Comparison of ENCODE assay signal across 22 mouse cellular contexts in the genomic region with DNA sequence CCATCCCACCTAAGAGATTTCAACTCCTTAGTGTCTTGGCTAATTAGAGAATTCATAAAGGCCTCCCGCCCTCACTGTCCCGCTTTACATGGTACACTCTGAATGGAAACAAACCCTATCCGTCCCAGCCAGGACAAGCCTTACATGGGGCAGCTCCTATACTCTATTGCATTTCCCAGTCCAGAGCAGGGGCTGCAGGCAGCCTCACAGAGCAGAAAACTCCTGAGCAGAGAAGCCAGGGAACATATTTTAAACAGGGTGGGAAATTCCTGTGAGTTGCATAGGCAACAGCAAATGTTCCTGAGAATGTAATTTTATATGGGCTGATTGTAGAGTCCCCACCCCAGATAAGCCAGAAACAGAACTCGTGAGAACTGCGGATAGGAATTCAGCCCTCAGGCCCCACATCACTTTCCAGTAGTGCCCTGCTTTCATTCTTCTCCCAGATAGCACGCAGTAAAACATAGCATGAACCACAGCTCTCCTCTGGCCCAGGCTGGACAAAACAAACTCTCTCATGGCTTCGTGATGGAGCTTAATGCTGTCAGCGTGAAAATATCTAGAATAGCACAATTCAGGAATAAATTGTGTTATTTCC.
A peak's percentile ranks its signal among the peaks of the same experiment; 100 is the strongest.
DNase-seq lines count a peak whose midpoint lies in the region; ATAC-seq and TF ChIP-seq lines count a peak whose summit lies in the region.
"Had no signal": no experiment of that assay in that cellular context is flagged by ENCODE, and none has a peak within 500 bp of the region (broad histone marks: within the 10 kb centered on the region; RNA-seq: fewer than 3 reads in every experiment).

No protein-coding gene starts in this region.

- ATAC-seq in heart, postnatal 0 days (ENCODE audit: insufficient read depth, low read depth), result no peak
- ATAC-seq in embryonic facial prominence, embryonic 11.5 days (replicated peaks; ENCODE audit: insufficient number of reproducible peaks, low FRiP score, low TSS enrichment, low read depth), result no peak
- ATAC-seq in limb, embryonic 12.5 days (ENCODE audit: insufficient number of reproducible peaks, insufficient read depth, low FRiP score, low TSS enrichment, low read depth), result no peak
- ATAC-seq in erythroblast, adult 5-6 weeks (replicated peaks; ENCODE audit: low FRiP score, poor library complexity, severe bottlenecking), result no peak
- ATAC-seq: hindbrain, embryonic 16.5 days; midbrain, embryonic 16.5 days had no signal

- H3K4me3 ChIP-seq in heart, embryonic 10.5 days, result no peak overlapping the region
- no peak overlapping the region for H3K4me3 ChIP-seq in heart, postnatal 0 days (ENCODE audit: low read depth, low read length)
- H3K4me3 ChIP-seq in embryonic facial prominence, embryonic 11.5 days (ENCODE audit: low read depth, low read length), result no peak overlapping the region
- no peak overlapping the region for H3K4me3 ChIP-seq in limb, embryonic 12.5 days (replicated peaks)
- H3K4me3 ChIP-seq: megakaryocyte, embryonic 14.5 days had no signal

- 52% methylated on average over 8 of the region's 8 CpGs for WGBS in heart, embryonic 10.5 days
- 42% methylated on average over 8 of the region's 8 CpGs for WGBS in heart, postnatal 0 days
- 72% methylated on average over 8 of the region's 8 CpGs for WGBS in embryonic facial prominence, embryonic 11.5 days
- 63% methylated on average over 8 of the region's 8 CpGs for WGBS in limb, embryonic 12.5 days

- no peak for TF ChIP-seq CTCF in heart, postnatal 0 days (IDR thresholded peaks at IDR 0.05; ENCODE audit: low read depth)

- H3K4me1 ChIP-seq in heart, embryonic 10.5 days, result peaks cover 15% of the 10 kb centered on the region
- H3K4me1 ChIP-seq in heart, postnatal 0 days (ENCODE audit: control insufficient read depth, insufficient read depth), result no peaks in the 10 kb centered on the region
- H3K4me1 ChIP-seq in embryonic facial prominence, embryonic 11.5 days (ENCODE audit: control insufficient read depth, insufficient read depth, low read length), result no peaks in the 10 kb centered on the region; the same call in 1 of the 2 replicates
- H3K4me1 ChIP-seq in limb, embryonic 12.5 days (replicated peaks), result peaks cover 38% of the 10 kb centered on the region
- H3K4me1 ChIP-seq: megakaryocyte, embryonic 14.5 days had no signal

- intact Hi-C loops in heart, postnatal 36 days (cut with DNase I), result no loop called here

- no peak for DNase-seq in heart, embryonic 10.5 days (ENCODE audit: low spot score)
- no peak for DNase-seq in heart, postnatal 36 days
- no peak for DNase-seq in heart, postnatal 0 days (ENCODE audit: low spot score)
- DNase-seq in heart, adult 8-10 months (ENCODE audit: low spot score), result no peak
- DNase-seq in embryonic facial prominence, embryonic 11.5 days (ENCODE audit: low spot score), result no peak
- DNase-seq in ovary, postnatal 10 days (ENCODE audit: low spot score), result no peak
- DNase-seq: adrenal gland, postnatal 36 days; cerebellum, adult 11-12 months; cerebellum, postnatal 14 days; embryo, embryonic 11 days; kidney, adult 11 months; lung, adult 18-20 months; retina, postnatal 1 day; thymus, adult 2 months had no signal

- H3K4me2 ChIP-seq in heart, postnatal 0 days (ENCODE audit: low read depth, low read length), result no peak overlapping the region
- no peak overlapping the region for H3K4me2 ChIP-seq in embryonic facial prominence, embryonic 11.5 days (ENCODE audit: low read depth, low read length)
- H3K4me2 ChIP-seq in limb, embryonic 12.5 days, result no peak overlapping the region
- H3K4me2 ChIP-seq: liver, embryonic 11.5 days had no signal

- no peaks in the 10 kb centered on the region for H3K36me3 ChIP-seq in heart, embryonic 10.5 days
- no peaks in the 10 kb centered on the region for H3K36me3 ChIP-seq in heart, postnatal 0 days (replicated peaks; ENCODE audit: control insufficient read depth, insufficient read depth, low read length)
- H3K36me3 ChIP-seq in embryonic facial prominence, embryonic 11.5 days (replicated peaks; ENCODE audit: control insufficient read depth, insufficient read depth, low read depth, low read length), result no peaks in the 10 kb centered on the region
- H3K36me3 ChIP-seq in limb, embryonic 12.5 days, result no peaks in the 10 kb centered on the region
- H3K36me3 ChIP-seq: G1E had no signal

- H3K9ac ChIP-seq in heart, postnatal 0 days (replicated peaks; ENCODE audit: low read depth, low read length), result no peak overlapping the region
- H3K9ac ChIP-seq in embryonic facial prominence, embryonic 11.5 days (replicated peaks; ENCODE audit: low read length), result no peak overlapping the region
- H3K9ac ChIP-seq in limb, embryonic 12.5 days (replicated peaks), result no peak overlapping the region

- TF ChIP-seq EP300 in heart, postnatal 0 days (IDR thresholded peaks at IDR 0.05; ENCODE audit: low read depth), result no peak

- H3K27me3 ChIP-seq in heart, embryonic 10.5 days (ENCODE audit: insufficient read depth, poor library complexity, severe bottlenecking), result no peaks in the 10 kb centered on the region
- H3K27me3 ChIP-seq in heart, postnatal 0 days (ENCODE audit: control insufficient read depth, insufficient read depth, low read length), result no peaks in the 10 kb centered on the region
- no peaks in the 10 kb centered on the region for H3K27me3 ChIP-seq in embryonic facial prominence, embryonic 11.5 days (ENCODE audit: control insufficient read depth, insufficient read depth, low read length)
- 0 out of 2 replicates have a peak, but pooled peaks cover 5% of the 10 kb centered on the region for H3K27me3 ChIP-seq in limb, embryonic 12.5 days

- no peaks in the 10 kb centered on the region for H3K9me3 ChIP-seq in heart, embryonic 10.5 days
- H3K9me3 ChIP-seq in heart, postnatal 0 days (replicated peaks; ENCODE audit: control insufficient read depth, low read length), result no peaks in the 10 kb centered on the region
- H3K9me3 ChIP-seq in embryonic facial prominence, embryonic 11.5 days (replicated peaks; ENCODE audit: control insufficient read depth, low read length), result no peaks in the 10 kb centered on the region
- no peaks in the 10 kb centered on the region for H3K9me3 ChIP-seq in limb, embryonic 12.5 days
- H3K9me3 ChIP-seq: G1E; megakaryocyte, embryonic 14.5 days had no signal

- H3K27ac ChIP-seq in heart, embryonic 10.5 days, result peak overlapping the region; percentile 67
- H3K27ac ChIP-seq in heart, postnatal 0 days (ENCODE audit: low read depth), result peak overlapping the region; percentile 43
- peak overlapping the region; percentile 47 for H3K27ac ChIP-seq in embryonic facial prominence, embryonic 11.5 days (replicated peaks; ENCODE audit: low read depth, low read length)
- H3K27ac ChIP-seq in limb, embryonic 12.5 days, result peak overlapping the region; percentile 66
- H3K27ac ChIP-seq: kidney, postnatal 0 days had no signal
